Mouse (Mus musculus) hindbrain, postnatal 0 days (tissue): Measurements from ENCODE around the gene Atrx. TPM values are rescaled to one million over a fixed set of nuclear protein-coding genes. Genes with fewer than 3 reads are reported as not detected.

ENCODE experiments used
- ATAC-seq: fragments of 200-750 bp; cut with Nextera tagmentation; 2 replicates; pipeline ENCODE4 v1.8.0; 2017; ENCODE audit warnings: mild to moderate bottlenecking, moderate TSS enrichment, moderate library complexity
- DNase-seq: peaks from one replicate; pipeline ENCODE4 v3.0.0-alpha.2; 2015; ENCODE audit warnings: low spot score
- H3K27ac ChIP-seq: fragments of 300-500 bp; sonication (generic); 2 replicates; pipeline ENCODE4 v1.5.1; 2014; ENCODE audit warnings: mild to moderate bottlenecking
- H3K27me3 ChIP-seq: fragments of 300-500 bp; sonication (generic); 2 replicates; pipeline ENCODE4 v1.6.1; 2014; ENCODE audit warnings: low read length, mixed read lengths; ENCODE audit not compliant: insufficient read depth
- H3K36me3 ChIP-seq: fragments of 300-500 bp; sonication (generic); 2 replicates; pipeline ENCODE4 v1.6.1; 2014; ENCODE audit warnings: low read length, mixed read lengths; ENCODE audit not compliant: insufficient read depth
- H3K4me1 ChIP-seq: fragments of 300-500 bp; sonication (generic); 2 replicates; pipeline ENCODE4 v1.6.1; 2014; ENCODE audit warnings: antibody characterized with exemption, low read length, mixed read lengths; ENCODE audit not compliant: insufficient read depth
- H3K4me2 ChIP-seq: fragments of 300-500 bp; sonication (generic); 2 replicates; pipeline ENCODE4 v1.6.1; 2014; ENCODE audit warnings: low read depth, mild to moderate bottlenecking, low read length, moderate library complexity, mixed read lengths
- H3K4me3 ChIP-seq: fragments of 300-500 bp; sonication (generic); 2 replicates; pipeline ENCODE4 v1.5.1; 2014; ENCODE audit warnings: low read length
- H3K9ac ChIP-seq: fragments of 300-500 bp; sonication (generic); replicated peaks from 2 replicates; pipeline ENCODE4 v1.6.1; 2014; ENCODE audit warnings: mild to moderate bottlenecking, low read length, moderate library complexity, mixed read lengths
- H3K9me3 ChIP-seq: fragments of 300-500 bp; sonication (generic); 2 replicates; pipeline ENCODE4 v1.6.1; 2016; ENCODE audit warnings: low read length, mixed read lengths
- CTCF ChIP-seq: IDR thresholded peaks from 2 replicates; pipeline ENCODE4 v1.5.1; 2016; ENCODE audit warnings: antibody characterized with exemption, control low read depth, low read depth
- WGBS: fragments of 180-500 bp; shearing (Covaris S2); extraction: QIAGEN DNeasy Blood & Tissue Kit; methylation state at CpG from one replicate; pipeline ENCODE4 v1.1.7; 2014; 5-methylcytosine and 5-hydroxymethylcytosine counted together
- polyA plus RNA-seq: library from polyadenylated mRNA; unstranded; fragments of >200 nt; fragmentation: Nextera tagmentation; extraction: Ambion mirVana; gene quantifications from 2 replicates; pipeline ENCODE4 v1.2.1, GENCODE M21; 2015
- total RNA-seq: library from RNA; depleted of rRNA; stranded (reverse); fragments of >200 nt; gene quantifications from 2 replicates; pipeline ENCODE4 v1.2.3, GENCODE M21; 2014; rRNA removed

The Atrx gene
- total and polyA plus RNA-seq, 2 experiments from 2014 or later = 209 to 221 TPM

GRCm38 (mm10) chrX:105763612-105764011 is 165.6 kb downstream of the Atrx start:
- no peaks in the 10 kb centered on the region for H3K9me3 ChIP-seq
- H3K36me3 ChIP-seq = no peaks in the 10 kb centered on the region
- peak; percentile 2 for DNase-seq
- no peak overlapping the region; the same call in 1 of the 2 replicates for H3K9ac ChIP-seq
- peak overlapping the region; percentile 69 for H3K4me2 ChIP-seq
- no peaks in the 10 kb centered on the region for H3K4me1 ChIP-seq
- H3K27me3 ChIP-seq = peaks cover 4% of the 10 kb centered on the region; the same call in 1 of the 2 replicates
- no peak for TF ChIP-seq CTCF
- ATAC-seq = peak; percentile 46
- WGBS = 30% methylated on average over 20 of the region's 20 CpGs
- peak overlapping the region; percentile 40 for H3K4me3 ChIP-seq
- H3K27ac ChIP-seq = no peak overlapping the region

- Histone ChIP-seq H3K4me1 (no peaks in the 10 kb centered on the region), H3K27me3 (peaks cover 4% of the 10 kb centered on the region; the same call in 1 of the 2 replicates), H3K9ac (no peak overlapping the region), H3K9me3 (no peaks in the 10 kb centered on the region), H3K36me3 (no peaks in the 10 kb centered on the region), H3K27ac (no peak overlapping the region), H3K4me3 (peak overlapping the region; percentile 40), H3K4me2 (peak overlapping the region; percentile 69)
- DNase-seq = peak; percentile 29
- ATAC-seq = peak; percentile 47
- WGBS = 22% methylated on average over 23 of the region's 23 CpGs
- peak; percentile 32 for TF ChIP-seq CTCF
Observed at GRCm38 (mm10) chrX:105762847-105763527, 166.2 kb downstream of the Atrx start.

Other genes with a start within 250 kb of the Atrx start
- gene Fgf16, start 165.1 kb downstream of the Atrx start, total RNA-seq = 0.05 and 0.18 TPM in 2 replicates
- gene Fgf16, start 165.1 kb downstream of the Atrx start, polyA plus RNA-seq = 0.16 TPM in 1 of 2 replicates, not detected in the other
- gene Magt1, start 82.5 kb upstream of the Atrx start, total RNA-seq = 18.2 and 22.2 TPM in 2 replicates
- 14.5 and 18.2 TPM in 2 replicates for gene Magt1, start 82.5 kb upstream of the Atrx start, polyA plus RNA-seq
- 199 and 280 TPM in 2 replicates for gene Cox7b, start 86.3 kb upstream of the Atrx start, total RNA-seq
- 512 and 522 TPM in 2 replicates for gene Cox7b, start 86.3 kb upstream of the Atrx start, polyA plus RNA-seq
- 8.6 and 9.9 TPM in 2 replicates for gene Atp7a, start 97.9 kb upstream of the Atrx start, total RNA-seq
- gene Atp7a, start 97.9 kb upstream of the Atrx start, polyA plus RNA-seq = 7.0 and 7.5 TPM in 2 replicates
- gene Tlr13, start 213.8 kb upstream of the Atrx start, total RNA-seq = 0.22 and 0.78 TPM in 2 replicates
- gene Tlr13, start 213.8 kb upstream of the Atrx start, polyA plus RNA-seq = 0.38 and 0.50 TPM in 2 replicates